Mouse (Mus musculus) layer of hippocampus, adult 9-10 months (tissue): Measurements from ENCODE around the gene Ebp.
A peak's percentile ranks its signal among the peaks of the same experiment; 100 is the strongest.

Source experiments
- DNase-seq: peaks from one replicate; pipeline ENCODE4 v3.0.0; 2022; ENCODE audit warnings: low spot score

The Ebp gene

GRCm38 (mm10) chrX:8182871-8183540, 10.3 kb downstream of the Ebp start:
- DNase-seq: no peak

GRCm38 (mm10) chrX:8179646-8180045, 13.7 kb downstream of the Ebp start:
- no peak for DNase-seq

DNA sequence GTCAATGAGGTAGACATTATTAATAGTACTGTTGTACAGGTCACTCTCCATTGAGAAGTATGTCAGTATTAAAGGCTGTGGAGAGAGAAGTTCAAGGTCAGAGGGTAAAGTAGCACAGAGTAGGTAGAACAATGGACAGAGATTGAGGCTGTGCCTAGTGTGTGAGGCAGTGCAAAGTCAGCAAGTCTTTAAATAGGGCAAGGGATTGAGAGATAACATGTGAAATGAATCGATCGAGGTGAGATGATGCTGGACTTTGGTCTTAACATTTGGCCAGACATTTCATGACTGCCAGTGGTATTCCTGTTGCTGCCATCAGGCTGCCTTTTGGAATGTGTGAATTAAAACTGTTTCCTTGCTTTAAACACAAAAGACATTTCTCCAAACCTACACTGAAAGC, 14.4 kb downstream of the Ebp start:
- DNase-seq: no peak

GRCm38 (mm10) chrX:8175504-8176385, 17.6 kb downstream of the Ebp start, which contains the start of gene Tbc1d25:
Tbc1d25 (minus strand) TSS chrX:8176181.
- peak; percentile 66 for DNase-seq

GRCm38 (mm10) chrX:8175169-8175503, 18.2 kb downstream of the Ebp start:
- DNase-seq: no peak

GRCm38 (mm10) chrX:8167716-8168647, 25.3 kb downstream of the Ebp start:
- DNase-seq: no peak

DNA sequence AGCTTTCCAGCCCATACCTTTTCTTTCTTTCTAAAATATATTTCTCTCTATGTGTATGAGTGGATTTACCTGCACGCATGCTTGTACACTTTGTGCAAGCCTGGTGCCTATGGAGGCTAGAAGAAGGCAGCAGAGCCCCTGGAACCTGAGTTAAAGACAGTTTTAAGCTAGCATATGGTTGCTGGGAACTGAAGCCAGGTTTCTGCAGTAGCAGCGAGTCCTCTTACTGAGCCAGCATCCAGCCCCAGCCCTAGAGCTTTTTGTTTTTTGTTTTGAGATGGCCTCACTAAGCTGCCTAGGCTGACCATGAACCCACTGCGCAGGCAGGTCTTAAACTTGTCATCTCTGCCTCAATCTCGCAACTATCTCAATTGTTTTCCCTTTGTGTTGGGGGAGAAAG, 28.8 kb downstream of the Ebp start:
- no peak for DNase-seq

DNA sequence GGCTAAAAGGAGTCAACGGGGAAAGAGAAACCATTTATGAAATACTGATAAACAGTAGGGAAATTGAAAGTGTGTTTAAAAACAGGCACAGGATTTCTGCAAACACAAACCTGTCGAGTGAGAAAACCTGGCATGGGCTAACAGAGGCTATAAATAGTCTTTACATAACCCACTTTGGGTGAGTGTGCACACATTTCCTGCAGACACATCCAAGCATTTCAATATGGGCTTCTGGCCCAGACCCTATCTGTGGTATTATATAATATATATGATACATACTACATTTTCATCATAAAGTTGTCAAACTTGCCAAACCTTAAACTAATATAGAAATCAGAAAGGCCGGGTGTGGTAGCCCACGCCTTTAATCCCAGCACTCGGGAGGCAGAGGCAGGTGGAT, 30.2 kb downstream of the Ebp start:
- DNase-seq: no peak

GRCm38 (mm10) chrX:8145153-8145991, 47.9 kb downstream of the Ebp start, which contains the start of gene Rbm3:
Rbm3 (minus strand) TSS chrX:8145880.
- peak; percentile 52 for DNase-seq

- DNase-seq: no peak
These were observed 49.6 kb downstream of the Ebp start for GRCm38 (mm10) chrX:8143750-8144149.

DNA sequence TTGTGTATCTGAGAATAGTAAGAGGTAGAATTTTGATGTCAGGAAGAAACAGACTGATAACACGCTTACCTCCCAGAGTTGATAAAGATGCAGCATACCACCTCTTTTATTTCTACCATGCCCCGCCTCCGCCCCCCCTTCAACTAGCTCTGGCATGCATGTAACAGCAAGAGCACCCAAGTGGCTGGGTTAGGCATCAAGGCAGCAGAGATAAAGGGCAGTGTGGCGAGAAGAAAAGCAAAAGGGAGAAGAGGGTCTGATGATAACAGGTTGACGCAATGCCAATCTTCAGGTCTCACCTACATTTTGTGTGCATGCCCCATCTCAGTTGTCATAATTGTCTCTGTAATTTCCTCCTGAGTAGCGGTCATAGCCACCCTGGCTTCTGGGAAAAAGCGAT, 50.4 kb downstream of the Ebp start:
- DNase-seq: no peak

DNA sequence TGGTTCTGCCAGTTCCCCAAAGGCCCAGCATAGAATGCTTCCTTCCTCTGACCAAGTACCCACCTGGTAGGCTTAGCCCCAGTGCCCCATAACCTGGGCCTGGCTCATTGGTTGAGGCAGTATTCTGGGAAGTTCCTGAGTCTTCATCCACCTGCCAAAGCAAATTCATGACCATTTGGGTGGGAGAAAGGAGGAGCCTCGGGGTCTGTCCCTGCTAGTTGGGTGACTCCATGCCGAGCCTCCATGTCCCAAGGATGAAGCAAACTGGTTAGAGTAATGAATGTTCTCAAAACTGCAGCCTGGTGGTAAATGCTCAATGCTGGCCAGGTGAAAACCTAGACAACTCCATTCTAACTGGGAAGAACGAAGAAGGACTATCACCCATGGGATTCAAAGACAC, 52.3 kb downstream of the Ebp start:
- DNase-seq: no peak

- DNase-seq: no peak
These were observed 52.9 kb downstream of the Ebp start for GRCm38 (mm10) chrX:8140446-8140845.

DNA sequence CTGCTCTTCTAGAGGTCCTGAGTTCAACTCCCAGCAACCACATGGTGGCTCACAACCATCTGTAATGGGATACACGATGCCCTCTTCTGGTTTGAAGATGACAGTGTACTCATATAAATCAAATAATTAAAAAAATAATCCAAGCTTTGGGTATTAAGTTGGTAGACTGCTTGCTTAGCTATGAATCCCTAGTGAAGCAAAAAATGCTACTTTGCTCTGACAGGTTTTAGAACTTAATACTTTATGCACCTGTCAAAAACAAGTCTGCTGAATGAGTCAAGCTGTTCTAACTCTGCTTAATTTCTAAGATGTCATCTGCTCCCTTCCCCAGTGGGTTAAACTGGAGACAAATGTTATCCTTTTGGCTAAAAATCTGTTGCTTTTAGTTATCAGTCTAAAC, 53.8 kb downstream of the Ebp start:
- no peak for DNase-seq

- no peak for DNase-seq
These were observed 57.4 kb downstream of the Ebp start for GRCm38 (mm10) chrX:8135886-8136285.
